Mouse (Mus musculus): ENCODE results near the gene Osbpl10. TPM values are rescaled to one million over a fixed set of nuclear protein-coding genes. Genes with fewer than 3 reads are reported as not detected.
"Not testable (repeated sequence)": the region's sequence is repeated elsewhere in the genome, so short reads cannot be mapped to it uniquely, and the experiment has no call there.

The Osbpl10 gene
- polyA plus RNA-seq, 1 experiment from 2014 or later: 3.6 TPM

DNA sequence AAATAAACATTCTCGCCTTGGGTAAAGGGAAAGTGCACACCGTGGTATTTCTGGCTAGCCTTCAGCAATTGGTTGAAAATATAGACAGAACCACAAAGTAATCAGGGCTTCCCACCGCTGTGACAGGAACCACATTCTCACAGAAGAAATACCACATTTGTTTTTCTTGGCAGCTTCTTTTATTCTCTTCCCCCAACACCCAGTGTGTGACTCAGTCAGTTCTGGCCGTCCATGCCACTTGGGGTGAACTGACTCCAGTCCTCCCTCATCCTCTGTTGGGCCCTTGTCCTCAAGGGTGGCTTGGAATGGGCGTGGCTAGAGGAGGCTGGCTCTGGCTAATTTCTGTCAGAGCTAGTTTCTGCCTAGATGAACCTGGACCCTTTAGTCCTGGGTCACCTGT, 30.0 kb upstream of the Osbpl10 start:
- no peak for ATAC-seq (ENCODE audit: insufficient number of reproducible peaks, insufficient read depth, low FRiP score, low TSS enrichment, low read depth)
- Histone ChIP-seq H3K27me3 (no peaks in the 10 kb centered on the region), H3K27ac (no peak overlapping the region), H3K9me3 (no peaks in the 10 kb centered on the region), H3K4me3 (replicated peaks) (no peak overlapping the region), H3K36me3 (no peaks in the 10 kb centered on the region), H3K9ac (replicated peaks) (no peak overlapping the region), H3K4me1 (replicated peaks) (peaks cover 12% of the 10 kb centered on the region), H3K4me2 (no peak overlapping the region)
- 70% methylated on average over 5 of the region's 5 CpGs for WGBS

DNA sequence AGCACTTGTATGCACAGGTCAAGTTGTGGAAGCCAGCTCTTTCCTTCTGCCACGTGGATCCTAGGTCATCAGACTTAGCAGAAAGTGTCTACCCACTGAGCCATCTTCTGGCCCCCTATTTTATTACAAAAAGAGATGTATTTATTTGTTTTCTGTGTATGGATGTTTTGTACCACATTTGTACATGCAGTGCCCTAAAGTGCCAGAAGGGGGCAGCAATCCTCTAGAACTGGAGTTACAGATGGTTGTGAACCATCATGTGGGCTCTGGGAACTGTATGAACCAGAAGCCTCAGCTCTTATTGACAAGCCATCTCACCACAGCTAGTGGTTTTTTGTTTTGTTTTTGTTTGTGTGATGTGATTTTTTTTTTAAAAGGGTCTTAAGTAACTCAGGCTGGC, 25.5 kb upstream of the Osbpl10 start:
- 43% methylated on average over 1 of the region's 1 CpGs for WGBS
- H3K4me2 ChIP-seq: no peak overlapping the region
- H3K4me3 ChIP-seq (replicated peaks): no peak overlapping the region
- no peaks in the 10 kb centered on the region for H3K9me3 ChIP-seq
- H3K27ac ChIP-seq: no peak overlapping the region
- H3K36me3 ChIP-seq: no peaks in the 10 kb centered on the region
- peaks cover 12% of the 10 kb centered on the region for H3K4me1 ChIP-seq (replicated peaks)
- no peak overlapping the region for H3K9ac ChIP-seq (replicated peaks)
- ATAC-seq (ENCODE audit: insufficient number of reproducible peaks, insufficient read depth, low FRiP score, low TSS enrichment, low read depth): no peak
- no peaks in the 10 kb centered on the region for H3K27me3 ChIP-seq

DNA sequence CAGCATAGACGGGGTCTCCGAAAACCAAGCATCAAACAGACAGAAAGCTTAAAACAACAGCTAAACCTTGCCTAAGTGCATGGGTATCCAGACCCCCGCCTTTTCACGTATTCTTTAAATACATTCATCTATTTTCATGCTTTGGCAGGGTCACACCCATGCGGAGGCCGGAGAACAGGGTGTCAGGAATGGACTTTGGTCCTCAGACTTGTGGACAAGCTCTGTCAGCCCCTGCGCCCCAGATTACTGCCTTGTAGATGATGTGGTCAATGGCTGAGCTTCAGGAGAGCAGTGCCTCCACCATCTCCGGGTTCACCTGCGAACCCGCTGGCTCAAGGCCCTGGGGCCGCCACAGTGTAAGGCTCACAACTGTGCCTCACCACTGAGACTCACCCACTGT, 23.0 kb upstream of the Osbpl10 start:
- no peak overlapping the region for H3K9ac ChIP-seq (replicated peaks)
- no peak for ATAC-seq (ENCODE audit: insufficient number of reproducible peaks, insufficient read depth, low FRiP score, low TSS enrichment, low read depth)
- no peaks in the 10 kb centered on the region for H3K9me3 ChIP-seq
- H3K27ac ChIP-seq: no peak overlapping the region
- no peak overlapping the region for H3K4me3 ChIP-seq (replicated peaks)
- H3K4me2 ChIP-seq: no peak overlapping the region
- H3K4me1 ChIP-seq (replicated peaks): no peaks in the 10 kb centered on the region; the same call in 1 of the 2 replicates
- H3K27me3 ChIP-seq: no peaks in the 10 kb centered on the region
- no peaks in the 10 kb centered on the region for H3K36me3 ChIP-seq
- 93% methylated on average over 11 of the region's 11 CpGs for WGBS

DNA sequence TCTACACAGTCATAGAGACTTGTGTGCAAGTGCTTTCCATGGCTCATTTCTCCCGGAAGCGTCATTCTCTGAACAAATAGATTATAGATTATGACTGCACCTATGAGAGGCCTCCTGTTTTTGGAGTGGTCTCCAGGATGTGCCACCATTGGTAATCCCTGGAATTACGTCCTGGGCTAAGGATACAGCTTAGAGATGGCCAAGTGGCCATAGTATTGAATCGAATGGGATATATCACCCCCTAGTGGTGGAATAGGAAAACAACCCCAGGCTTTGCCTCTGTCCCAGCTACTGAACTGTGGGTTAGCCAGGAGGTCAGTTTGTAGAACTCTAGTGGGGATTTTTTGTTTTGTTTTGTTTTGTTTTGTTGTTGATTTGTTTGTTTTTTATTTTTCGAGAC, 21.4 kb upstream of the Osbpl10 start:
- no peaks in the 10 kb centered on the region for H3K36me3 ChIP-seq
- no peak overlapping the region for H3K27ac ChIP-seq
- WGBS: 40% methylated on average over 5 of the region's 5 CpGs
- H3K4me3 ChIP-seq (replicated peaks): no peak overlapping the region
- H3K9me3 ChIP-seq: peaks cover under 1% of the 10 kb centered on the region; the same call in 1 of the 2 replicates
- no peaks in the 10 kb centered on the region for H3K4me1 ChIP-seq (replicated peaks)
- H3K27me3 ChIP-seq: no peaks in the 10 kb centered on the region
- no peak overlapping the region for H3K9ac ChIP-seq (replicated peaks)
- no peak overlapping the region for H3K4me2 ChIP-seq
- ATAC-seq (ENCODE audit: insufficient number of reproducible peaks, insufficient read depth, low FRiP score, low TSS enrichment, low read depth): peak; percentile 44; the same call in 1 of the 2 replicates

DNA sequence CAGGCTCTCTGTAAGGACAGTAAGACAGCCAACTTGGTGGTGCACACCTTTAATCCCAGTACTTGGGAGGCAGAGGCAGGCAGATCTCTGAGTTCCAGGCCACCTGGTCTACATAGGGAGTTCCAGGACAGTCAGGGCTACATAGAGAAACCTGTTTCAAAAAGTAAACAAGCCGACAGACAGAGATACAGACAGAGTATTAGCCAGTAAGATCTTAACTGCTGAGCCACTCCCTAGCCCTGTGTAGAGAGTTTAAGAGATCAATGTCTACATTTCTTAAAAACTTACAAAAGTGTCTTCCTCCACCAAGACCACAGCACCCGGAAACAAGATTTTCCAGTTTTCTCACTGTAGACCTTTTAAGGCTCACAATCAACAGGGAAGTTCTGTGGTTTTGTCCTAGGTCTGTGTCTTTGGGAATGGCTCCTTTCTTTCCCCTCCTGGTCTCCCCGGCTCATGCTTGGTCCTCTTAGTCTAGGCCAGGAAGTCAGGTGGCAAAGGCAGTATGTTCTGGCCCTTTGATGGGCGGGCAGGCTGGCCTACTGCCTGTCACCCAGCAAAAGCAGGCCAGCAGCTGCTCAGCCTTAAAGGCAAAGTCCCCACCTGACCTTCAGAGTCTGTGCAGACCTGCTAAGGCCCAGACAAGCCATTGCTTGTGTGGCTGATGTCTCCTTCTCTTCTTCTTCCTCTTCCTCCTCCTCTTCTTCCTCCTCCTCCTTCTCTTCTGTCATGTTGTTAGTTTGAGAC, 18.2 kb upstream of the Osbpl10 start:
- Histone ChIP-seq H3K36me3 (no peaks in the 10 kb centered on the region), H3K27ac (no peak overlapping the region), H3K9me3 (peaks cover 4% of the 10 kb centered on the region; the same call in 1 of the 2 replicates), H3K4me3 (replicated peaks) (no peak overlapping the region), H3K4me2 (no peak overlapping the region), H3K9ac (replicated peaks) (no peak overlapping the region), H3K4me1 (replicated peaks) (no peaks in the 10 kb centered on the region), H3K27me3 (no peaks in the 10 kb centered on the region)
- WGBS: 68% methylated on average over 4 of the region's 4 CpGs
- no peak for ATAC-seq (ENCODE audit: insufficient number of reproducible peaks, insufficient read depth, low FRiP score, low TSS enrichment, low read depth)

DNA sequence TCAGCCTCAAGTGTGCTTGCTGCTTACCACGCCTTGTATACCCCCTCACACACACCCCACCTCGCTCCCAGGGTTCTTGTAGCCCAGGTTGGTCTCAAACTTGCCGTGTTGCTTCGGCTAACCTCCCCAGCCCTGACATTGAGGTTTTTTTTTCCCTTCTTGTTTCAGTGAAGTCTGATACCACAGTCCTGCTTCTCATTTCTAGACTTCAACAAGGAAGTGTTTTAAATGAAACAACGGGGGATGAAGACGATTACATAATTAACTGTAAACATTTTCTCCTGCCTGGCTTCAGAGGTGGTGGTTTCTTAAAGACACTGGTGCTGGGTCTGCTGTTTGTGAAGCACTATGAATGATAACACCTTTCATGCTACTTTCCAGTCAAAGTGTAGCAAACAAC, 17.5 kb upstream of the Osbpl10 start:
- H3K9me3 ChIP-seq: peaks cover 4% of the 10 kb centered on the region; the same call in 1 of the 2 replicates
- ATAC-seq (ENCODE audit: insufficient number of reproducible peaks, insufficient read depth, low FRiP score, low TSS enrichment, low read depth): no peak
- no peak overlapping the region for H3K9ac ChIP-seq (replicated peaks)
- no peak overlapping the region for H3K27ac ChIP-seq
- no peaks in the 10 kb centered on the region for H3K4me1 ChIP-seq (replicated peaks)
- no peak overlapping the region for H3K4me2 ChIP-seq
- WGBS: 85% methylated on average over 6 of the region's 6 CpGs
- no peaks in the 10 kb centered on the region for H3K27me3 ChIP-seq
- H3K4me3 ChIP-seq (replicated peaks): no peak overlapping the region
- H3K36me3 ChIP-seq: no peaks in the 10 kb centered on the region

DNA sequence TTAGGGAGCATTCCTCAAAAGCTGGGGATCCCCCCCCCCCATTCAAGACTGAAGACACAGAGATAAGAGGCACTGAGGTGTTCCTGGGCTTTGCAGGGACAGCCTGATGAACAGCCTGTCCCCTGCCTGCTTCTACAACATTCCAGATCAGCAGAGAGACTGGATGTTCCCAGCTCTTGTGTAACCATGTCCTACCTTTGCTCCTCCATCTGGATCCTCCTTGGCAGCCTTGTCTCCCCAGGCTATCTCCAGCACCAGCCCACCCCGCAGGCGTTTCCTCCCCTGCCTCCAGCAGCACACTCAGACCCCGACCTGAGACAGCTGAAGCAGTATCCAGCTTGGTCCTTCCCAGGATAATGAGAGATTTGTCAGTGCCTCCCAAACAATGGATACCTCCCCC, 14.3 kb upstream of the Osbpl10 start:
- WGBS: 72% methylated on average over 3 of the region's 3 CpGs
- H3K9ac ChIP-seq (replicated peaks): no peak overlapping the region
- ATAC-seq (ENCODE audit: insufficient number of reproducible peaks, insufficient read depth, low FRiP score, low TSS enrichment, low read depth): no peak
- H3K9me3 ChIP-seq: peaks cover 4% of the 10 kb centered on the region; the same call in 1 of the 2 replicates
- H3K36me3 ChIP-seq: no peaks in the 10 kb centered on the region
- no peak overlapping the region for H3K4me2 ChIP-seq
- H3K27ac ChIP-seq: no peak overlapping the region
- no peaks in the 10 kb centered on the region for H3K27me3 ChIP-seq
- no peak overlapping the region for H3K4me3 ChIP-seq (replicated peaks)
- H3K4me1 ChIP-seq (replicated peaks): no peaks in the 10 kb centered on the region

DNA sequence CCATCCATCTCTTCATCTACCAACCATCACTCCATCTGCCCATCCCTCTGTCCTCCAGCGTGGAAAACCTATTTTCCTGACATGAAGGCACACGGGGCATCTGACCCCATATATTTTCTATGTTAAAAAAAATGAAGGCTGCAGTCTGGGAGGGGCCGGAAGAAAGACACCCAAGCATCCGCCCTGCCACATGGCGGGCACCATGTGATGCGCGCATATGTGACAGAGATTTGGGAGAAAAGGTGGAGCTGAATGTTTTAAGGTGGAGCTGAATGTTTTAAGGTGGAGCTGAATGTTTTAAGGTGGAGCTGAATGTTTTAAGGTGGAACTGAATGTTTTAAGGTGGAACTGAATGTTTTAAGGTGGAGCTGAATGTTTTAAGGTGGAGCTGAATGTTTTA, 12.1 kb upstream of the Osbpl10 start:
- not testable (repeated sequence) for H3K27ac ChIP-seq; H3K36me3 ChIP-seq; H3K27me3 ChIP-seq; H3K4me2 ChIP-seq; H3K4me3 ChIP-seq (replicated peaks); ATAC-seq (ENCODE audit: insufficient number of reproducible peaks, insufficient read depth, low FRiP score, low TSS enrichment, low read depth); H3K9ac ChIP-seq (replicated peaks); H3K4me1 ChIP-seq (replicated peaks); H3K9me3 ChIP-seq
- 83% methylated on average over 7 of the region's 7 CpGs for WGBS

DNA sequence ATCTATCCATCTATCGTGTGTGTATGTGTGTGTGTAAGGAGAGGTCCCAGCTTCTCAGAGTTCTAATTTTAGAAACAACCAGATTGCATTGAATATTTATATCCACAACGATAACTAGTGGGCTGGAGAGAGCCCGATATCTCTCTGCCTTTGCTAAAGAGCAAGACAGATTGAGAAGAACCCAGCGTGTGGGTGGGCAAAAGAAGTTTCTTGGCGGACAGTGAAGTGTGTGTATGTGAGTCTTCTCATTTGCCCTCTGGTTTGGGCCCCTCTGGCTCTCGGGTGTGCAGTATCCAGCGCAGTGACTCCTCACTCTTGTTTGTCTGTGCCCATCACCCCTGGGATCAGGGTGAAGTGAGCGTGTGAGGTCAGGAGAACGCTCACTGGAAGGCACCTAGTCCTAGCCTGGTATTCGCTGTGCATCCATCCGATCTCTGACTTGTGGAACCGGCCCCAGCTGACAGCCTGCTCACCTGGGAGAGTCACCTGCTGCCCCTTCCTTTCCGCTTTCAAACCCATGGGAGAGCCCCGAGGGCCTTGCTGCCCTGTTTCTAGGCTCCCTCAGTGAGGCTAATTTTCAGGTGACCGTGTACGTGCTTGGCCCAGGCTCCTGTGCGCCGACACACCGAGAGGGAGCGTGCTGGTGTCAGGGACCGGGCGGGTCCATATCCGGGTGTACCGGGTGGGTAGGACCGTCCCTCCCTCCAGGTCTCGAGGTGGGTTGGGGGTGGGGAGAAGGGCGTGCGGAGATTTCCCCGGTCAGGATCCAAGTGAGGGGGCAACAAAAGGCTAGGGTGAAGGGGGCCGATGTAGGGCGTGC, 698 bp upstream of the Osbpl10 start:
- peaks cover 37% of the 10 kb centered on the region for H3K27me3 ChIP-seq
- H3K27ac ChIP-seq: peak overlapping the region; percentile 86; the same call in 1 of the 2 replicates
- WGBS: 11% methylated on average over 31 of the region's 31 CpGs
- peak; percentile 4 for ATAC-seq (ENCODE audit: insufficient number of reproducible peaks, insufficient read depth, low FRiP score, low TSS enrichment, low read depth)
- peak overlapping the region; percentile 88 for H3K4me3 ChIP-seq (replicated peaks)
- H3K9ac ChIP-seq (replicated peaks): peak overlapping the region; percentile 85
- H3K4me1 ChIP-seq (replicated peaks): peaks cover 27% of the 10 kb centered on the region
- H3K36me3 ChIP-seq: no peaks in the 10 kb centered on the region
- H3K9me3 ChIP-seq: no peaks in the 10 kb centered on the region
- peak overlapping the region; percentile 94 for H3K4me2 ChIP-seq

DNA sequence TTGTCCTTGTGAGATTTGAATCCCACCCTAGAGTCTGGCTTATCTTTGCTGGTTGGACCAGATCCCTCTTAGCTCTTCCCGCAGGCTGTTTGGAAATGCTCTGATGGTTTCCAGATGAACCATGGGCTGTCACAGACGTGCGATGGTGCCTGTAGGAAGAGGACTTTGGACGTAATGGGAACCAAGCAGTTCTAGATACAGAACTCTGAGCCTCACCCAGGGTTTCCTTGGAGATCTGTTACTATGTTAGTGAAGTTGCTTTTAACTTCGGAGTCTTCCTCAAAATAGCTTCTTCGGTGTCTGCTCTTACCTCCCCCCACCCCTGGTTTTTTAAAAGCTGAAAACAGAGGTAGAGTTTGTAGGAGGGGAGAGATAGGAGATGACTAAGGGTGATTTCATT, 1.6 kb downstream of the Osbpl10 start:
- Histone ChIP-seq H3K4me2 (0 out of 2 replicates have a peak overlapping the region, but pooled peaks have one; percentile 94), H3K4me1 (replicated peaks) (peaks cover 27% of the 10 kb centered on the region), H3K36me3 (no peaks in the 10 kb centered on the region), H3K27me3 (peaks cover 37% of the 10 kb centered on the region), H3K9ac (replicated peaks) (no peak overlapping the region), H3K9me3 (no peaks in the 10 kb centered on the region), H3K4me3 (replicated peaks) (0 out of 2 replicates have a peak overlapping the region, but pooled peaks have one; percentile 88), H3K27ac (no peak overlapping the region)
- 47% methylated on average over 6 of the region's 6 CpGs for WGBS
- no peak for ATAC-seq (ENCODE audit: insufficient number of reproducible peaks, insufficient read depth, low FRiP score, low TSS enrichment, low read depth)

DNA sequence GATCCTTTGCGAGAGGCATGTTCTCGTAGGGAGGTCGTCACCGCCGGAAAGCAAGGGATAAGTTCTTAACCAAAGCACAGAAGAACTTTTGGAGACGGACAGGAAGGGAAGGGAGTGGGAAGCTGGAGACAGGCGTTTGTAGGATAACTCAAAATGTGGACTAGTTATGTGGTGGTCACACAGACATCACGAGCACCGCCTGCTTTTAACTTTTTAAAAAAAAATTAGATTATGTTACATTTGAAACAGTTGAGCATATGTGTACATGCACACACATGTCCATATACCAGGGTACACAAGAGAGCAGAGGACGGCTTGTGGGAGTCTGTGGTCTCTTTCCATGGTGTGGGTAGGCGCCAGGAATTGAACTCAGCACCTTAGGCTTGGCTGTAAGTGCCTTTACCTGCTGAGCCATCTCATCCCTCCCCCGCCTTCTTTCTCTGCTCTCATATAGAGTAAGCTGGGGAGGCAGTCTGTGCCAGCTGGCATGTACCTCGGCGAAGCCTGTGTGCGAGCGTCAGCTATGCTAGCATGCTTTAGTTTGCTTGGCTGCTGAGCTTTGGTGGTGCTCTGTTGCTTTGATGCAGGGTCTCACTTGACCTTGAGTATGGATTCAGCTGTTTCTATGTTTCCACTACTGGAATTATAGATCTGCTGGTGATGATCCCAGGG, 4.5 kb downstream of the Osbpl10 start, which contains the start of gene Rps27rt:
Gene Rps27rt, minus strand, starts transcription at position 51 of the 672 bp plus-strand sequence.
- Histone ChIP-seq H3K9me3 (no peaks in the 10 kb centered on the region), H3K4me3 (replicated peaks) (no peak within 1 kb of the TSS), H3K27ac (no peak within 1 kb of the TSS), H3K27me3 (peaks cover 24% of the 10 kb centered on the region), H3K4me2 (no peak within 1 kb of the TSS), H3K4me1 (replicated peaks) (peaks cover 23% of the 10 kb centered on the region), H3K9ac (replicated peaks) (no peak within 1 kb of the TSS), H3K36me3 (no peaks in the 10 kb centered on the region)
- ATAC-seq (ENCODE audit: insufficient number of reproducible peaks, insufficient read depth, low FRiP score, low TSS enrichment, low read depth): no peak
- WGBS: 92% methylated on average over 16 of the region's 16 CpGs

Measured in limb, embryonic 12.5 days (tissue).